Mouse (Mus musculus): Measurements from ENCODE around the gene Eif5a.

DNA sequence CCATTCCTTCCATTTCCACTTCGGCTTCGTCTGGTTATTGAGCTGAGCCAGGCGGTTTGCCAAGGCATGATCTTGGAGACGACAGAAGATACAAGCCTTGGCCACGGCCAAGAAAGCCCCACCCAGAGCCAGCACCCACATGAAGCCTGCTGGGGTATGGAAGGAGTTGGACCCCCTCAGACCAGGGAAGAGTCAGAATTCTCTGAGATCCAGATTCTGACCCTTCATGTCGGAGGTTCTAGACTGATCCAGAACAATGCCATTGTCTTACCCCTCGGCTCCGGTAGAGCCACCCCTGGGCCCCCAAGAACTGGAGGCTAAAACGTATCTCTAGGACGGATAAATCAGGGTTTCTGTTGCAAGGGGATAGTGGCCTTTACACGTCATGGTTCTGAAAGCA, 43.9 kb downstream of the Eif5a start, which contains the start of gene Tmem95:
- no peak for TF ChIP-seq MYOD1 (IDR thresholded peaks at IDR 0.05; ENCODE audit: control insufficient read depth in 1 of 3, insufficient read length in 2 of 3, low read depth in 2 of 3)
- no peak for TF ChIP-seq TCF12 (IDR thresholded peaks at IDR 0.05; ENCODE audit: insufficient read depth, poor library complexity, severe bottlenecking)

All from myocyte (in vitro differentiated cells).